Mouse (Mus musculus) right cerebral cortex, postnatal 4 days (tissue): Measurements from ENCODE around the gene Slamf9.

ENCODE experiments used
- DNase-seq: peaks from one replicate; pipeline ENCODE4 v3.0.0-alpha.2; 2022

Gene Slamf9

DNA sequence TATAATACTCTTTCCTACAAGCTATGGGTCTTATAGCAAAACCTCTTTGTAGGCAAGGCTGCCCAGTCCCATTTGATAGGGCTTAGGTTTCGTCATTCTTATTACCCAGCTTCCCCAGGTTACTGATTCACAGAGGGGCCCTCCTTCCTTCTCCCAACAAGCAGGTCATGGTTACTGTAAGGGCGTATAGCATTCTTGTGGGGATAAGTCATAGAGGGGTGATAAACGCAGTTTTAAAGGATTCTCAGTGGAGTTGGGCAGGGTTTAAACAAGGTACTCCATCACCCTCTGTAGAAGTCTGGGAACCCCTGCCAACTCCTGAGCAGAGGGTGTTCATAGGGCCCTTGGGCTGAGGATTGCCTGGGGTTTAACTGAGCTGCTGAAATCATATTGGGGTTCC, 12.6 kb upstream of the Slamf9 start:
- DNase-seq = no peak

DNA sequence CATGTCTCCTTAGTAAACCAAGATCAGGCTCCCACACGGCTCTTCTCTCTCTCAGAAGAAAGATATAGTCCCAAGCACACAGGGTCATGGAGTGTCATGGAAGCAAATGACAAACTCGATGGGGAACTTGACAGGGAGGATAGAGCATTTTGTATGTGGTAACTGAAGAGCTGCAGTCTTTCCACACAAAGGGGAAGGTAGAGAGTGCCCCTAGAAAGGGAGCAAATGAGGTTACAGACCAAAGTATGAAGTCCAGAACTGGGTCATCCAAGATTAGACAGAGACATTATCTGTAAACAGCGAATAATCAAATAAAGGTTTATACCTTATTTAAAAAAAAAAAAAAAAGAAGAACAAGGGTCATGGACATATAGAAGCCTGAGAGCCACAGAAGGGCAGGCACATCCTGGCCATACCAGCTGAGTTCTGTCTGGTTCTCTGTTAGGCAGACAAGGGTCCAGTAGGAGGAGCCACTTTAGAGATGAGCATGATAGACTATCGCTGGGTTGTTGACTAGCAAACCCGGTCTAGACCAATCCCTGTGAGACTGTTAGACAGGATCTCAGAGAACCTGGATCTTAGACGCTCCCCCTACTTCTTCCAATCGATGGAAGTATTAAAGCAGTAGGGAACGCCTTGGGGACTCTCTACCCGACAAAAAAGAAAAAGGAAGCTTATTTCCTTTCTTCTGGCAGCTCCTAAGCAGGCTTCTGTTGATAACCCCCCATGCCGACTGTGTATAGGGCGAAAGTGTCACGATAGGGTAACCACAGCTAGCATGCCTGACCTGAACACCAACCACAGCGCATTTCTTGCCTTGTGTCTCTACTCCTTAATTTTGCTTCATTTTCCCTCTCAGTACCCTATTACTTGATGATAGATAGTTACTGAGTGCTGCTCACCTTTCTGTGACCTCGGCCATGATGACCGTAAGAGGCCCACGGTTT, 11.5 kb upstream of the Slamf9 start:
- no peak for DNase-seq

GRCm38 (mm10) chr1:172468301-172468877, 6.8 kb upstream of the Slamf9 start:
- DNase-seq = no peak

DNA sequence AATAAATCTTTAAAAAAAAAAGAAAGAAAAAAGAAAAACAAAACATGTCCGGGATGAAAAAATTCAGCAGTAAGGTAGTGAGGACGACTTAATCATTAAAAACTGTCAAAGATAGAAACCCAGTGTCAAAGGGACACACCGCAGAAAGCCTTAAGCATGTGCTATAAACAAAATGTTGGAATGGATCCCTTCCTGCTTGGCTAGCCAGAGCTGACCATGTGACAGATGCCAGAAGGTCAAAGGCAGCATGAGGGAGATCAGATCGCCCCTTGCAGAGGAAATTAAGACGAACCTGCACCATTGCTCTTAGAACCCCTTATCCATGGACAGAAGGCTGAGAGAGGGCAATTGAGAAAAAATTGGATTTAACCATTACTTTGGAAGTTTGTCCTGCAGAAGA, 5.8 kb upstream of the Slamf9 start:
- no peak for DNase-seq

DNA sequence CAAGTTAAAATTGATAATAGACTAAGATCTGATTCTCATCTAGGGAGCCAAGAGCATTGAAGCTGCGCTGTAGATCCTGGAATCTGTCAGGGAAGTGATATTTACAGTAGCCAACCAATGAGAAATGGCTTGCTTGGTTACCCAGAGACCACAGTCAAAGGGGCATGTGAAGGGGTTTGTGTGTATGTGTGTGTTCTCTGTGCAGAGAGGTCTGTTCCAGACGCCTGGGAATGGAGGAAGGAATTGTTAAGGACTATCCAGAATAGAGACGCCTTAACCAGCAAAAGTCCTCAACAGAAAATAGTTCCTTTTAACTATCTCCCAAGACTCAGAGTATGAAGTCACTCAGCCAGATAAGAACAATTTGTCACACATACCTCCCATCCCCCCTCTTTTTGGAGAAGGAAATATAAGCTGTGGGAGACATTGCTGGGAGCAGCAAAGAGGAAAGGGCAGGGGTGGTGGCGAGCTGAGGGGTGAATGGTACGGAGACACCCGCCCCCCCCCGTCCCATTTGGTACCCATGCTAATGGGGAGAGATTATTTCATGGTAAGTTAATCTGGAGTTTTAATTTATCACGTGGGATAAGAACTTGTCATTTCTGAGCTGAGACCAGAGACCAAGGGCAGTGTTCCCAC, 5.2 kb upstream of the Slamf9 start:
- DNase-seq = no peak

DNA sequence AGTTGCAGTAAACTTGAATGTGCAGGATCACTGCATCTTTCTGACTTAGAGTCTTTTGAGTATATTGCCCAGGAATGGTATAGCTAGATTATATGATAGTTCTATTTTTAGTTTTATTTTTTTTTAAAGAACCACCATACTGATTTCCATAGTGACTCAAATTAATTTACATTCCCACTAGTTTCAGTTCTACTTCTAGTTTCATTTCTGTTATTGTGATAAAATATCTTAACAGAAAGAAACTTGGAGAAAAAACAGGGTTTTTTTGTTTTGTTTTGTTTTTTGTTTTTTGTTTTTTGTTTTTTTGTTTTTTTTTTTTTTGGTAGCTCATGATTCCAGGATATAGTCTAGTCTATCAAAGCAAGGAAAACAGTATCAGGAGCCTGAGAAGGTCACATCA, 2.2 kb upstream of the Slamf9 start:
- DNase-seq = no peak

DNA sequence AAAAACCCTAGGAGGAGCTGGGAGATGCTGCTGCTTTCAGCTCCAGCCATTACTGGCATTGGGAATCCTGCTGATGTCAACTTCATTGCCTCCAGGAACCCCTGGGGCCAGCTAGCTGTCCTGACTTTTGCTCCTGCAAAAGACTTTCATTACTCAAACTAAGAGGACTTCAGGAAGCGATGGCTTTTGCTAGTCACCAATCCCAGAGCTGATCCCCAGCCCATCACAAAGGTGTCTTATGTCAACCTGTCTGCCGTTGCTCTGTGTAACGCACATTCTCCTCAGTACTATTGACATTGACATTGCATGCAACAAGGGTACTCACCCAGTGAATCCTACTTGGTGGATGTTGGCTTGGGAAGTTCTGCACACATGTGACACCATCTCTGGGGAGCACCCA, 962 bp upstream of the Slamf9 start:
- DNase-seq = no peak

- no peak for DNase-seq
These were observed 2.9 kb downstream of the Slamf9 start for GRCm38 (mm10) chr1:172478020-172478419.

DNA sequence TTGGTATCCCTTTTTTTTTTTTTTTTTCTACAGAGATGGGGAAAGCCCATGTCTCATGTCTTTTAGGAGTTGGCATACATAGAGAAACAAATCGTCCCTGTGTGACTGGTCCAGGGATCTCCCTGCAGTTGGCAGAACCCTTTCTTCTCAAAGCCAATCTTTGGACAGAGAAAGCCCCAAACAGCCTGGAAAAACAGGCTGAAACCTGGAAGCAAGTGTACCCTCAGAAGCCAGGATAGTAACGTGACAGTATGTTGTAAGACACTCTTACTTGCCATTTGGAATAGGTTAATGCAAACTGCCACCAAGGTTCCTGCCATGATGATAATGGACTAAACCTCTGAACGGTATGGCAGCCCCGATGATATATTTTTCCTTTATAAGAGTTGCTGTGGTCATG, 5.2 kb downstream of the Slamf9 start:
- DNase-seq = no peak

- no peak for DNase-seq
These were observed 6.0 kb downstream of the Slamf9 start for GRCm38 (mm10) chr1:172481111-172481510.

- DNase-seq = peak; percentile 93
These were observed 6.6 kb downstream of the Slamf9 start, which contains the start of gene Igsf9 for GRCm38 (mm10) chr1:172481540-172482280. Igsf9 (plus strand) TSS chr1:172481788.

GRCm38 (mm10) chr1:172482518-172483360, 7.6 kb downstream of the Slamf9 start:
- DNase-seq = no peak

- no peak for DNase-seq
These were observed 8.2 kb downstream of the Slamf9 start for GRCm38 (mm10) chr1:172483361-172483660.

- DNase-seq = no peak
These were observed 9.1 kb downstream of the Slamf9 start for GRCm38 (mm10) chr1:172484236-172484635.

GRCm38 (mm10) chr1:172484671-172485070, 9.5 kb downstream of the Slamf9 start:
- no peak for DNase-seq

DNA sequence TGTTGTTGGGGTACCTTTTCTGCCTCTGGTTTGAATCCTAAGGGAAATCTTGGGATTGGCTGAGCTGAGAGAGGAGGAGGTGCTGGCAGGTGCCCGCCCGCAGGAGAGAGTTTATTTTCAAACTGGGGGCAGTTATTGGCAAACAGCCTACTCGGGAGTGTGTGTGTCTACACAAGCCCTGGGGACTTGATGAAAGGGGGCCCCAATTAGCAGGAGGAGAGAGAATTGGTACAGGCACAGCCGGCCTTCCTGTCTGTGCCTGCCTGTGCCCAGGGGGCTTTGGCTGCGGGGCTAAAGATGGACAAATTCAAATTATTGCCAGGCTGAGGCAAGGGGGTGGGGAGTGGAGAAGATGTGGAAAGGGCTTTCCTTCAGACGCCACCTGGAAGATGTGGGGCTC, 10.7 kb downstream of the Slamf9 start:
- no peak for DNase-seq

DNA sequence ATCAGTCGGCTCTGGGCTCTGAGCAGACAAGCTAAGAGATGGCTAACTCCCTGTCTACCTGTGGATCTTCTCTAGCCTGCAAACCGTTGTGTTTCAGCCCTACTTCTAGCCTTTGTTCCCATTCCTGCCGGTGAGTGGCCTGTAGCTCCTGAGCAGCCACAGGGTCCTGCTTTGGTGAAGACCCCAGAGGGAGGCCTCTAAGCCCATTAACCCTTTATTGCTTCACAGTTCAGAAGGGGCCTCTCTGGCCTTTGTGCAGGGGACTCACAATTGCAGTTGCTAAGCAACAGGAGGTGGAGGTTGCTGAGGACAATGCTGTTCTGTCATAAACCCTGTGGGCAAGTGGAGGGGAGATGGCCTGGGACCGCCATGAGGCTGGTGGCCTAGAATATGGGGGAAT, 11.1 kb downstream of the Slamf9 start:
- DNase-seq = no peak

GRCm38 (mm10) chr1:172486651-172487050, 11.5 kb downstream of the Slamf9 start:
- DNase-seq = no peak

GRCm38 (mm10) chr1:172487859-172488258, 12.7 kb downstream of the Slamf9 start:
- no peak for DNase-seq

DNA sequence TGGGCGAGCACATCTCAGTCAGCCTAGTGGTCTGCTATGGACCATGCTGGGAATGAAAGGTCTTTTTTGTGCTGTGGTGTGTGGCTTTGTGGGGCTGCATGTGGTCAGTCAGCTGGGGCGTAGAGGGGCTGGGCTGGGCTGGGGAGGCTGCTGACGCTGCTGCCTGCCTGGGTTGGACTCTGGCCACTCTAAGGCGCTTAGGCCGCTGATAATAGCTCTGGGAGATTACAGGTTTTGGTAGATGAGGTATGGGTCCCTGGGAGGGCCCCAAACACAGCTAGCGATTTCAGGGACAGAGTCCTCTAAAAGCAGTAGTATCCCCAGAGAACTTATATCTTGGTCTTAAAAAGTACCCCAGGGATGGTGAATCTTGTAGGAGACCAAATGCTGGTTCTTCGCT, 13.7 kb downstream of the Slamf9 start:
- no peak for DNase-seq

- DNase-seq = no peak
These were observed 14.6 kb downstream of the Slamf9 start for GRCm38 (mm10) chr1:172489585-172490250.

- peak; percentile 96 for DNase-seq
These were observed 15.1 kb downstream of the Slamf9 start for GRCm38 (mm10) chr1:172490261-172490661.
